Mouse (Mus musculus): Measurements from ENCODE around the gene Tspan4.

Gene Tspan4

DNA sequence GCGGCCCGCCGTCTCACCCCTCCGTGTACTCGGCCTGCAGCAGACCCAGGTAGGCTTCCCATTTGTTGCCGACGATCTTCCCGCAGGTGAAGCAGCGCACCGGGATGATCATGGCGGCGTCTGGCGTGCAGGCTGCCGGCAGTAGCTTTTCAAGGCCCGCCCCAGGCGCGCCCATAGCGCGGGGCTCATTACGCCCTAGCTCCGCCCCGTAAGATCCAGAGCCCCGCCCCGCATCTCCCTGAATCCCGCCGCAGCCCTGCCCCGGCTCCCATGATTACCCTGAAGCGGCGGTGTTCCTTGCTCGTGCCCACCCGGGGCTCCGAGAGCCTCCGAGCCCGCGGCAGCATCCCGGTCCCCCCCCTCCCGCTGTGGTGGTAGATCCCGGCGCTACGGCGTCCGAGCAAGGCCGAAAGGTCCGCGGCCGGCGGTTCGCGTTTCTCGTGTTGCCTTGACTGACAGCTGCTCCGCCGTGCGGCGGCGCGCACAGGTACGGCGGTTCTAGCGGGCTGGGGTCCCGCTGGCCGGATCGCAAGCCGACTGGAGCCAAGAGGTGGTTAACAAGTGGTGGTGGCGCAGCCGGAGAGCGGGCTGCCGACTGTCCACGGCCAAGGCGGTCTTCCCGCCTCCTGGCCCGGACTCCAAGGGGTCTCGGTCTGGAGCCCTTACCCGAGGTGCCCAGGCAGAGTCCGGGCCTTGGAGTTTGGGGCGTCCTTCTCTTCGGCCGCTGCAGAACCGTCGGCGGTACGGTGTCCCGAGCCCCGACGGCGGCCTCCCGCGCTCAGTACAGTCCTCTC lies at the start of gene Tspan4, which contains the start of gene Polr2l:
Gene Tspan4, plus strand, starts transcription at position 230 of the 794 bp plus-strand sequence.
Gene Polr2l, minus strand, starts transcription at position 122 of the 794 bp plus-strand sequence.
- DNase-seq = peak; percentile 90

DNA sequence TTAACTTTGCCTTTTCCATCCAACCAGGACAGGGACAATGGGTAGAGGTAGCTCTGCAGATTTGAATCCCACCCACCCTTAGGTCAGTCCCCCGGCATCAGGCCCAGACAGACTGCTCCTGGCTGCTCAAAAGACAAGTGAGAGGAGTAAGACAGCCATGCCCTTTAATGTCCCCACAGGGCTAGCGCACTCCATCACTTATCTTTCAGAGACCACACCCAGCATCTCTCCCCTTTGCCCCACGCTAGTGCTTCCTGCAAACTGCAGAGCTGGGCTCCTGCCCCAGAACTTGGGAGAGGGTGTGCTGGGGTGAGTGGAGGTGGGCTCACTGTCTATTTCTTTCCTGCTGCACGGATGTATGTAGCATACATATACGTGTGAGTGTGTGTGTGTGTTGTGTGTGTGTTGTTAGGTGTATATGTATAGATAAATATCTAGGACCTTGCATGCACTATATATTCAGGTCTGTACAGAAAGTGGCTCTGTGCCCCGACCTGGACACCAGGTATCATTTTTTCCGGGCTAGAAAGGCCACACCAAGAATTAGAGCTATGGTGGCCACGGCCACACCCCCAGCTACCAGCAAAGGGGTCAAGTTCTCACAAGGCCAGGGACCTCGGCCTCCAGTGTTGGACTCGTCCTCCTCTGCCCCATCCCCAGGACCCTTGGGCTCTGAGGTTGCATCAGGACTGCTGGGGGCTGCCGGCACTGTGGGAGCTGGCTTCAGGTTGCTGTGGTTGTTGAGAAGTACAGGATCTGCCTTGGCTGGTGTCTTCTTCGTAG lies 47.9 kb upstream of the Tspan4 start:
- DNase-seq = no peak

DNA sequence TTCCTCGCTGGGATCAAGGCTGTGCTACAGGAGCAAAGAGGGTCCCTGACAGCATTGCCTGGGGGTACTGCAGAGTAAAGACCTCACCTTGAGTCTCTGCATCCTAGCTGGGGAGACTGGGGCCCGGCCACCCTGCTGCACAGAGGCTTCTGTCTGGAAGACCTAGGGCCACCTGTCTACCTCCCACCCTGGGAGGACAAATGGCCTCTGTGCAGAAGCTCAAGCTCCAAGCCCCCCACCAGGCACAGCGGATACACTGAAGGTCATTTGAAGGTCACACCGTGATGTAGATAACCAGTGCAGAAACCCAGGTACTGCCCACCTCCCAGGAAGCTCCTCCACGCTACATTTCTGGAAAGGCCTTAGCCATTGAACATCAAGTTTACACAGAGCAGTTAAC lies 46.3 kb upstream of the Tspan4 start:
- DNase-seq = no peak

DNA sequence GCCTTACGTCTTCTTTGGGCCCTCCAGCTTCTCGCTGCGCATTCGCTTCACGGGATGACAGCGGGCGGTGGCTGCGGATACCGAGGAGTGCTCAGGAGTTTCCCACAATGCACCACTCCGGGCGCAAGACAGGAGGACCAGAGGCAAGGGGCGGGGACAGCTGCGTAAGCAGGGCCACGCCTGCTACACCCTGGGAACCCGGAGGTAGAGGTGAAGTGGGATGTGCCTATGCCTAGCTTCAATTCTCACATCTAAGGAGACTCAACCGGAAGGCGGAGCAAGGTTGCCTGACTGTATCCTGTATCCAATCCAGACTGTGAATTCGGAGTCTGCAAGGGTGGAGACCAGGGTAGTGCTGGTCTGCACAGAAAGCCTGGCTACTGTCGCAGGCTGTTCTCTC lies 45.7 kb upstream of the Tspan4 start, which contains the start of gene Cend1:
Gene Cend1, minus strand, starts transcription at position 182 of the 400 bp plus-strand sequence.
- peak; percentile 44 to 56 for DNase-seq

DNA sequence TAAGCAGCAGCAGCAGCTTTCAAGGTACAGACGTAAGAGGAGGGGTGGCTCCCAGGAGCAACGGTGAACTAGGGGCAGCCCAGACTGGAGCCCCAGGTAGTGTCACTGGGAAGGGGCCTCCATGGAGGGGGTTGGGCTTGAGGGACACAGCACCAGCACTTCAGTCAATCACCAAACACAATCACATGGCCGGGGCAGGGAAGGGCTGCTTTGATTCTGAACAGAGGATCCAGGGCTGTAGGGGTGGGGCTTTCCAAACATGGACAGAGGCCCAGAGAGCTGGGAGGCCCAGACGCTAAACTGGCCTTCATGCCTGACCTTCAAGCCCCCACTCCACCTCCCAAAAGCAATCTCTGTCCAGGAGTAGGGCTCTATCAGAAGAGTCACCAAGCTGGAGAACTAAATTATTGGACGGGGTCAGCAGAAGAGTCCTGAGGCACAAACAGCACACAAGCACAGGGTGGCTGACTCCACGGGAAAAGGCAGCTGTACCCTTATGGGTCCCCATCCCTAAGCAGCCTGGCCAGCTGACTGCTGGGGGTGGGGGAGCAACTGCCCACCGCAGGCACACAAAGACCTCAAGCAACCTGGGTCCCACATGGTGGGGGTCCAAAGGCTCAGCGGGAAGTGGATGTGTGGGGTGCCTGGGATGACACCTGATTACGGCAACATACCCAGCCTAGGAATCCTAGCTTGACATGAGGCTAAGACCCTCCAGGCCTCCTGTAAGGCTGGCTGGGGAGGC lies 45.0 kb upstream of the Tspan4 start:
- DNase-seq = no peak

DNA sequence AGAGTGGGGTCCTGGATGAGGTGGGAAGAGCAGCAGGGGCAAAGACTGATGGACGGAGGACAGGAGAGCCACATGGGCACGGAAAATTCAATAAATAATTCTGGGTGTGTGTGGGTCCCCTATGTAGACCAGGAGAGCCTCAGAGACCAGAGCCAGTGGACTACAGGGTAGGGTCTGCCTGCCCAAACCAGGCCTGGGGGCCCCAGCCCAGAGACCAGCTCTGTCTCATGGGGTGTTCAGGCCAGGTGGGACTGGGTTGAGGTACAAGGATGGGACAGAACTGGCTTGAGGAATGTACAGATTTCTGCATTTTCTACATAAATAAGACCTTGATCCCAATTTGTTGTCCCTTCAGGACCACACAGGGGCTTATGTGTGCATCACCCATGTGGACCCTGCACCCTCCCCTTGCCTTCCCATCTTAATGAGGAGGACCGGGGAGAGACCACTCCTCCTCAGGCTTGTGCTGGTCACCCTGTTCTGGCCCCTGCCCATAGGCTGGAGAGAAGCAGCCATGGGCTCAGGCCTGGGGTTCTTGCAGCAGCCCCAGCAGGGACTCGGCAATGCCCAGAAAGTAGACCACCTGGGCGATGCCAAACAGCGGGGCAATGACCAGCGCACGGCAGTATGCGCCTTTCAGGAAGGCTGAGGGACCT lies 44.3 kb upstream of the Tspan4 start:
- no peak for DNase-seq

DNA sequence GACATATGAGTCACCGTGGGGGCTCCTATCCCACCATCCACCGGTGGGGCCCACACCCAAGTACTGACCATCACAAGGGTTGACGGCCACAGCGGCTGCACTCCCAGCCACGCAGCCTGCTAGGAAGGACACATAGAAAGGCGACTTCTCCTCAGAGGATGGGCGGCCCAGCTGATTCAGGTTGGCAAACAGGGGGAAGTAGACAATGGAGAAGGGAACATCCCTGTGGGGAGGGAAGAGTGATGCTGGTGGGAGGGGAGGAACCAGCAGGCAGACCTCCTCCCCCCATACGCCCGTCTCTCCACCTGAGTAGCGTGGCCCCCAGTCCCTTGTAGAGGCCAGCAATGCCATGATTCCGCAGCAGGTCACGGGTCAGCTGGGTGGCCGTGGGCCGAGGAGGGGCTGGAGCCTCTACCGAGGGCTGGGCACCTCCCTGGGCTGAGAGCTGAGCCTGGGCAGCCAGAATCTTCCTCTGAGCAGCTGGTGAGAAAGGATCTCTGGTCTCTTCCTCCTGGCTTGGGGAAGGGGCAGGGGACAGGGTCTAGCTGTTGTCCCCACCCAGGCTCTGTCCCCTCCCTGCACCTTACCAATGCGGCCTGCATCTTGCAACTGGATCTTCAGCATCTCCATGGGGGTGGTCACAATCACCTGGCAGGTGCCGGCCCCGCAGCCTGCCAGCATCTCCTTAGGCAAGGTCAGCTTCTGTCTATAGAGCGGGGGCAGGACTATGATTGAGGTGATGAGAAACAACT lies 43.4 kb upstream of the Tspan4 start:
- no peak for DNase-seq

DNA sequence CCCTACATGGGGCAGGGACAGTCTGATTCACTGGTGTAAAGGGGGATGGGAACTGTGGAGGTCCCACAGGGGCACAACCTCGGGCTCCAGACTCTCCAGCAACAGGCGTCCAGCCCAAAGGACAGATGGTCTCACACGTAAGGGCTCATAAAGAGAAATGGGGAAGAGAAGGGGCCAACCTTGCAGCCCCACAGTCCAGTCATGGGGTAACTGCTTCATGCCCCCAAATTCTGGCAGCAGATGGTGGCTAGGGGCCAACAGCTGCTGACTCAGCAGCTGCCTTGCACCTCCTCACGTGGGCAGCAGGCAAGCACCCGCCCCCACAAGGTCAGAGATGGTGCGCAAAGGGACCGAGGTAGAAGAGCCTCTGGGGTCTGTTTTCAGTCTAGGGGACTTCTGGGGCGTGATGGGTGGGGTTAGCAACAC lies 42.8 kb upstream of the Tspan4 start:
- DNase-seq = no peak

DNA sequence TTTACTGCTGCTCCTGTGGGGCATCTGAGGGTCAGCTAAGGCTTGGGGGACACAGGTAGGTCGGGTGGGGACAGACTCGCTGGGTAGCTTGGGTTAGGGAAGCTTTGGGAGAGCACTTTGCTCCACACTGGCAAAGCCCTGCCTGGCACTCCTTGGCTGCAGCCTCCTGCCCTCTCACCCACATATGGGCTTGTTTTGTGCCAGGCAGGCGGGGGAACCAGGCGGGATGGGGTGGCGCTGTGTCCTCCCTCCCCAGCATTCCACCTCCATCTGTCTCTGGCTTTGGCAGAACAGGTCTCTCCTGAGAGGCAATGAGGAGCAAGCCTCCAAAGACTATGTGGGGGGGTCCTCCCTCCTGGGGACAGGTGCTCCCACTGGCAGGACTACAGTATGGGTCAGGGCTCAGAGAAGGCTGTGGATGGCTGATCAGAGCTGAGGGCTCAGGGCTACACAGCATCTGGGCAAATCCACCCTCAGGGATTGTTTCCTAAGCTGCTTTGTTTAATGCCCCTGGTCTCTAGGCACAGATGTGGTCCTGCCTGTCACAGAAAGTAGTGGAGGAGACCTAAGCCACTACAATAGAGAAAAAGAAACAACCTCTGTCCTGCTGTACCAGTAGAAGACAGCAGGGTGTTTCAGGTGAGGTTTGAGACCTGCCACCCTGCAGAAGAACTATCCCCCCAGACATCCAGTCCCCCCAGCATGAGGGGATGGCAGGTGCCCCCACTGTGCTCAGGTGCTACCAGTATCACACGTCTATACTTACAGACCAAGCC lies 42.1 kb upstream of the Tspan4 start:
- DNase-seq = no peak

DNA sequence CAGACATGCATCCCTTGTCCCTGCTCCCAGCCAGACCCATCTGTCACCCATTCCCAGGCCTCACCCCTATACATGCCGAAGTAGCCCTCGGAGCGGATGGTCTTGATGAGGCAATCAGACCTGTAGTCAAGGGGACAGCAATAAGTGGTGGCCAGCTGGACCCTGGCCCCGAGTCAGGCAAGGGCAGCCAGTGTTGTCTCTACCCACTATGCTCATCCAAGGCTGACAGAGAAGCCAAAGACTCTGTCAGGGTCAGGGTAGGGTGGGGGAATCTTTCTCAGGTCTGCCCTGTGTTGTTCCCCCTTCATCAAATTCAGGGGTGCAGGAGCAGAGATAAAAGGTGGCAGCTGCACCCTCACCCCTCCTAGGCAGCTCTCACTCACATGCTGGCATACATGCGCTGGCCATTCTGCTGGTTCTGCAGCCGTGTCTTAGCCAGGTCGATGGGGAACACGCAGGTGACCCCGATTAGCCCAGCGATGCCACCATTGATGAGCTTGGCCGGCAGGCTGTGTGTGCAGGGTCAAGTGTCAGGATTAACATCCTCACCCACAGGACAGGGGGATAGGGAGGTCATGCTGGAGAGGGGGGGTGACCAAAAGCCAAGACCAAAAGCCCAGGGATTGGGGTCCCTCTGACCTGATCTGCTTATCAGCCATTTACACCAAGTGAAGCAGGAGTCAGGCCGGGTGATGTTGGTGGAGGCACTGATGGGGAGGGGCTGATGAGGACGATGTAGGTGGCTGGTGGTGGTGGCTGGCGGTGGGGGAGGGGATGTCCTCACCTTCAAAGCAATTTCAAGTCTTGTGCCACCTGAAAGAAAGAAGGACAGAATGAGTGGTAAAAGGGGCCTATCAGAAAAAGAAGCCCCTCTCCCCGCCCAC lies 41.3 kb upstream of the Tspan4 start:
- DNase-seq = no peak

DNA sequence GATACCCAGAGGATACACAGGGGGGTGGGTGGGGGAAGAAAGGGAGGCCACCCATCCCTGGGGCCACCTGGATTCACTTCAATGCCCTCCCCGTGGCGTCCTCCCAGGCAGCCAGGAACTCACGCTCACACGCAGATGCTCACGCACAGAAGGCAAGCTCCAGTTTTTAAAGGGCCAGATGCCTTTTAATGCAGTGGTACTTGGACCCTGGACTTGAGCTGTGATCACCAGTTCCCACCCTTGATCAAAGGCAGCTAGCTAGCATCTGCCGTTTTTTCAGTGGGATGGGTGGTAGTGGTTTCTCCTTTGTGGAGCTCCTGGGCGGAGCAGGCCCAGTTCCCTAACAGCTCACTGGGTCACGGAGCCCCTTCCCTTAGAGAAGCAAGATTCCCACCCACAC lies 40.6 kb upstream of the Tspan4 start:
- no peak for DNase-seq

DNA sequence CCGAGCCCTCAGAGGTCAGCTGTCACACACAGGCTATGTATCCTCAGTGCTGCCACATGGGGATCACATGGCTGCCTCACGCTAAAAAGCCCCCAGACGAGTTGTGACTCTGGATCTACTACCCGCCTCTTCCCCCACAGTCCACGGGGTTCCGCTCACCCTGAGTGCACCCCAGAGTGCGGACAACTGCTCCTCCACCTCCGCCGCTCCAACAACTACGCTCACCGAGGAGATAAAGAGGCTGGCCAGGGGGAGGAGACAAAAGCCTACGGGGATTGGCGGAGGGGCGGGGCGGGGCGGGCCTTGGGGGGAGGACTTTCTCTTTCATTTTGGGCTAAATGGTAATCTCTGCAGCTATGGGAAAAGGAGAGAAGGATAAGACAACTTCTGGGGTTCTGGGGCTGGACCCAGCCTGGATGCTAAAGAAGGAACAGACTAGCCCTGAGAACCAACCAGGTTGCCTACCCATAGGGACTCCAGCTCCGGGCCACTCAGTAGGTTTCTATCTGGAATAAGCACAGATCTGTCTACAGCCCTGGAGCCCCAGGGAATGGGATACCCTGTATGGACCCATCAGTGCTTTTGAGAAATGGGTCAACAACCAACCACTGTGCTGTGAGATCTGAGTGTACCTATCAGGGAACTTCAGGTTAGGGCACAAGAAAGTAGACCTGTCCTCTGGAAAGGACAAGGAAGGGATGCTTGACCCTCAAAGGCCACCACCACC lies 39.7 kb upstream of the Tspan4 start:
- peak; percentile 53 to 61 for DNase-seq

DNA sequence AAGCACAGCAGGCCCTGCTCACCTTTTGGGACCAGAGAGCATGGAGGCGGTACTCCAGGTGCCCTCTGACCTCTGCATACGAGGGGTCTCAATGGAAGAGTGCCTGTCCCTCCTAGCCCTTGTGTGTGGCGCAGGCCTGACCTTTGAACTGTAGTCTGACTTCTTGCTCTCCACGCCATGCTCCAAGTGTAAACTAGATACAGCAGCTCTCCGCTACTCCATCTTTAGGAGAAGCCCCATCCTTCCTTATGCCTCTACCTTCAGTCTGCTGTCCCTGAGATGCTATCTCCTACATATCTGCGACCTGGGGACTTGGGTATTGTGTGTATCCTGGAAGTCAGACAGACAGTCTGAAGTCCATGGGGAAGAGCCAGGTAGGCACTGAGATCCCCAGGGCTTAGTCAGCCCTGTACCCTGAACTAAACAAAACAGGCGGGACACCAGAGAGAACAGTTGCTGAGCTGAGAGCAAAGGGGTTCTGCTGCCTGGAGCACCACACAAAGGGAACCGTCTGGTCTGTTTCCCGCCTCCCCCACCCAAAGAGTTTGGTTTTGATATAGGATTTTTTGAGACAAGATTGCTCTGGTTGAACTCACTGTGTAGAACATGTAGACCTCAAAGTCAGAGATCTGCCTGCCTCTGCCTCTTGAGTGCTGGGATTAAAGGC lies 39.1 kb upstream of the Tspan4 start:
- no peak for DNase-seq

DNA sequence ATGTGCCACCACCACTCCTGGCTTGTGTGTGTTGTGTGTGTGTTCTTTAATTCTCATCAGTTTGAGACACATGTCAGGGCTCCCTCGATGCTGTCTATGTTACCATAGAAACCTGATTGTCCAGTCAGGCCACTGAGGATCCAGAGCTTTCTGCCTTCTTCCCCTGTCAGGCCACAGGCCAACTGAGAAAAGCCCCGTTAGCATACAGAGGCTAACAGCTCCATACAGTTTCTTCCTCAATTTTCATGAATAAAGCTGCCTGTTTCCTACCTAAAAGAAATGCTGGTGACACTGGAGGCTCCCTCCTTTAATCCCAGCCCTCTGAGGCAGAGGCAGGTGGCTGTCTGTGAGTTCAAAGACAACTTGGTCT lies 38.5 kb upstream of the Tspan4 start:
- no peak for DNase-seq

DNA sequence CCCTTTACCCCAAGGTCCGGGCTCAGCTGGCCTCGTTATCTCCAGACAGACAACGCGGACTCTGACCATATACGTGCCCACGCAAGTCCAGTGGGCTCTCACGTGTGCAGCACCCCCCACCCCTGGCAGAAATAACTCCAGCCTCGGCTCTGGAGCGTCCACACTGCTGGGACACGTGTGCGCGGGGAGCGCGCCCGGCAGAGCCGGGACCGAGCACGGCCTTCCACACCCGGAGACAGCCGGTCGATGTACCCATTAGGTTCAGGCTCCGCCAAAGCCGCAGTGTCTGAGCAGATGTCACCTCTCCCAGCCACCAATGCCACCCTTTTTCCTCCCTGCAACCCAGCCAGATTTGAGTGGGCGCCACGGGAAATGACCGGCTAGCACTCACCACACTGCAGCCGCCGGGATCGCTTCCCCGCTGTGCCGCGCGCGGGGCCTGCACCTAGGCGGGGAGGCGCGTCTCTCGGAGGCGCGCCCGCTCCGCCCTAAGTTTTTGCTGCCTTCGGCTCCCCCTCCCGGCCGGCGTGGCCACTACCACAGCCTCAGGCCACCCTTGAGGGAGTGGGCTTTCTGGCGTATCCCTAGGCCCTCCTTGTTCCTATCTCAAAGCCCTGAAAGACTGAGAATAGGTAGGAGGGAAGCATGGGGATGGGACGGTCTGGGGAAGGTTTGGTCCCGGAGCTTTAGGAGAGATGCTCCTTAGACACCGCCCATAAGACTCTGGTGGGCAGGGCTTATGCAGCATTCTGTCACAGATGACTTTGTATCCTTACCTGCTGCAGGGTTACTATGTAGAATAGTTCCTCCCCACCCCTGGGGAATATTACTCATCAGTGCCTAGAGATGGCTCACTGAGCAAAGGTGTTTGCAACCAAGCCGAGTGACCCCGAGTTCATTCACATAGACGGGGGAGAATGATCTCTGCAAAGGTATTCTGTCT lies 37.6 kb upstream of the Tspan4 start, which contains the start of gene Slc25a22:
Gene Slc25a22, minus strand, starts transcription at position 715 of the 943 bp plus-strand sequence.
- DNase-seq = peak; percentile 87 to 89

DNA sequence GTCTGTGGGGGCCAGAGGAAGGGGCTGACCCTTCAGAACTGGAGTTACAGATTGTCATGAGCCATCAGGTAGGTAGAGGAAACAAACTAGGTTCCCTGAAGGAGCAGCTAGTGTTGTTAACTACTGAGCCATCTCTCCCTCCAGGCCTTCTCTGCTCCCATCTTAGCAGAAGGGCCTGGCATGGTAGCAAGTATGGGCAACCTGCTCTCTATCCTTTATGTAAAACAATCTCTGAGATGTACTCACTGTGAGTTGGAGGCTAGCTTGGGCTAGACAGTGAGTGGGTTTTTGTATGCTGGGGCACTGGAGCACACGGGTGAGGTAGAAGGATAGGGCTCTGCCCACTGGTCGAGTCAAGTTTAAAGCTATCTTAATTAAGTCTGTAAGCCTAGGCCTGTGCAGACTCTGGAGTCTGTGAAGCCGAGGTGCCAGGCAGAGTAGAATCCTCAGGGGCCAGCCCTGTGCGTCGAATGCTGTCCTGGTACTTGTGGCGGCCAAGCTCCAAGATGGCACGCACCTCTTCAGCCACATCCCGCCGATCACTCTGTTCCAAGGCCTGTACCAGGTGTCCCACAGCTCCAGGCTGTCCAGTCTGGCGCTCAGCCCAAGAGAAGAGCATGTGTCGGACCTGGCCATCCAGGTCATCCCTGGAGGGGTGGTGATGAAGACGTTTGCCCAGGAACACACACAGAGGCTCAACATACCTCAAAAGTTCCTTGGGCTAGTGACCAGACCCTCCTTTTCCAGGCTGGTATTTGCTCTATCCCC lies 36.7 kb upstream of the Tspan4 start:
- DNase-seq = no peak

Measured in lung, postnatal 4 days (tissue).